Mouse (Mus musculus): ENCODE data around the gene Mtg1. TPM values are rescaled to one million over a fixed set of nuclear protein-coding genes. Genes with fewer than 3 reads are reported as not detected.
A peak's percentile ranks its signal among the peaks of the same experiment; 100 is the strongest.
"Not testable (repeated sequence)": the region's sequence is repeated elsewhere in the genome, so short reads cannot be mapped to it uniquely, and the experiment has no call there.

The Mtg1 gene
- polyA plus RNA-seq, 1 experiment, result 18.2 TPM

DNA sequence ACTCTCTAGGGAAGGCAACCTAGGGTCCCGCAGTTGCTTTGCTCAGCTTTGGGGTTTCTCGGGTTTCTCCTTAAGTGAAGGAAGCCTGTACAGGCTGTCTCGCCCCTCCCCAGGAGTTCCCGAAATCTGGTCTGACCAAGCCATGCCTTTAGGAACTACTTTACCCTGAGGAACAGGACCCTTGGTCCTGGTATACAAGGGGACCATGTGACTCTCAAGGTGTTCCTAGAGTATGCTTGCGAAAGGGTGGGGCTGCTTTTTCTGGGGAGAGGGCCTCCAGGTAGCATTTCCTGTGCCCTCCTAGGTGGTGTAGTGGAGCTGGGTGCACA is 11.4 kb upstream of the Mtg1 start:
- WGBS, result 8% methylated on average over 5 of the region's 5 CpGs
- no peak for TF ChIP-seq CTCF (IDR thresholded peaks at IDR 0.05; ENCODE audit: insufficient read depth, low read length)
- no peak for TF ChIP-seq POLR2A (IDR thresholded peaks at IDR 0.05; ENCODE audit: borderline replicate concordance, extremely low read depth, low read depth, low read length)
- Histone ChIP-seq H3K4me3 (replicated peaks; ENCODE audit: extremely low read depth, low read depth, low read length) (peak overlapping the region; percentile 70), H3K4me1 (ENCODE audit: control insufficient read depth, insufficient read depth, low read length) (peaks cover 4% of the 10 kb centered on the region)
- DNase-seq, result no peak

DNA sequence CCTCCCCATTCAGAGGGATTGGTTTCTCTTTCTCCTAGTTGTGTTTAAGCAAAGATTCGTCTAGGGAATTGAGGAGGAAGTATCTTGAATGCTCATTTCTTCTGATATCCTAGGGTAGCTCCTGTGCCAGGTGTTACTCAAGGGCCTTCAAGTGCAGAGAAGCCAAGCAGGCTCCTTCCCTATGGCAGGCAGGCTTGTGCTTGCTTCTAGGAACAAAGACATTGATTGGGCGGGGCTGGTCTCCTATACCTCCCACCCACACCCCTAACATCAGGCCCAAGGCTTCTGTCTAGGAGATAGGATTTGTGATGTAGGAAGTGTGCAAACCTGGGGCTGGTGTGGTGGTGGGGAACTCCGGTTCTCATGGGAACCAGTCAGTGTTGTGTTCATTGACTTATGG is 10.4 kb upstream of the Mtg1 start:
- Histone ChIP-seq H3K4me3 (replicated peaks; ENCODE audit: extremely low read depth, low read depth, low read length) (no peak overlapping the region), H3K4me1 (ENCODE audit: control insufficient read depth, insufficient read depth, low read length) (peaks cover 4% of the 10 kb centered on the region)
- 68% methylated on average over 3 of the region's 3 CpGs for WGBS
- TF ChIP-seq CTCF (IDR thresholded peaks at IDR 0.05; ENCODE audit: insufficient read depth, low read length) (no peak), POLR2A (IDR thresholded peaks at IDR 0.05; ENCODE audit: borderline replicate concordance, extremely low read depth, low read depth, low read length) (no peak)
- no peak for DNase-seq

GRCm38 (mm10) chr7:140127911-140128310 is 9.5 kb upstream of the Mtg1 start:
- DNase-seq, result no peak
- TF ChIP-seq POLR2A (IDR thresholded peaks at IDR 0.05; ENCODE audit: borderline replicate concordance, extremely low read depth, low read depth, low read length) (no peak), CTCF (IDR thresholded peaks at IDR 0.05; ENCODE audit: insufficient read depth, low read length) (no peak)

GRCm38 (mm10) chr7:140132184-140132583 is 5.2 kb upstream of the Mtg1 start:
- not testable (repeated sequence) for H3K4me3 ChIP-seq (replicated peaks; ENCODE audit: extremely low read depth, low read depth, low read length); DNase-seq; H3K4me1 ChIP-seq (ENCODE audit: control insufficient read depth, insufficient read depth, low read length)
- 83% methylated on average over 7 of the region's 7 CpGs for WGBS

More at GRCm38 (mm10) chr7:140127911-140128310, 9.5 kb upstream of the Mtg1 start:
- WGBS, result 63% methylated on average over 2 of the region's 2 CpGs
- Histone ChIP-seq H3K4me1 (ENCODE audit: control insufficient read depth, insufficient read depth, low read length) (peaks cover 4% of the 10 kb centered on the region), H3K4me3 (replicated peaks; ENCODE audit: extremely low read depth, low read depth, low read length) (no peak overlapping the region)

GRCm38 (mm10) chr7:140134033-140134432 is 3.3 kb upstream of the Mtg1 start:
- WGBS, result 82% methylated on average over 7 of the region's 7 CpGs
- DNase-seq; H3K4me1 ChIP-seq (ENCODE audit: control insufficient read depth, insufficient read depth, low read length); H3K4me3 ChIP-seq (replicated peaks; ENCODE audit: extremely low read depth, low read depth, low read length): not testable (repeated sequence)

- Histone ChIP-seq H3K4me3 (replicated peaks; ENCODE audit: extremely low read depth, low read depth, low read length) (no peak overlapping the region), H3K4me1 (ENCODE audit: control insufficient read depth, insufficient read depth, low read length) (peaks cover 5% of the 10 kb centered on the region; the same call in 1 of the 2 replicates)
- DNase-seq, result no peak
- TF ChIP-seq POLR2A (IDR thresholded peaks at IDR 0.05; ENCODE audit: borderline replicate concordance, extremely low read depth, low read depth, low read length) (no peak), CTCF (IDR thresholded peaks at IDR 0.05; ENCODE audit: insufficient read depth, low read length) (no peak)
- 87% methylated on average over 5 of the region's 5 CpGs for WGBS
Observed at GRCm38 (mm10) chr7:140135106-140135770, 2.1 kb upstream of the Mtg1 start.

DNA sequence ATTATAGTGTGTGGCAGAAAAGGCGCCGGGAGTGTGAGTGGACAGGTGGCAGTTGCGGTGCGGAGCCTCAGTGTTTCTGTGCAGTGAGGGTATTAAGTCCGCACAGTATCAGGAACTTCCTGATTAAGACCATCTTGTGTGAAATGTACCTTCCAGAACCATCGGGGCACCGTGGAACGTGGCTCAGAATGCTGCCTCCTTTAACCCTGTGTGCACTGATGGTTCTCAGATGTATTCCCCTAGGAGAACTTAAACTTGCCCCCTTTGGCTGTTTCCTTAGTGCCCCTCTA is 602 bp downstream of the Mtg1 start:
- DNase-seq, result no peak
- no peak for TF ChIP-seq POLR2A (IDR thresholded peaks at IDR 0.05; ENCODE audit: borderline replicate concordance, extremely low read depth, low read depth, low read length)
- Histone ChIP-seq H3K4me1 (ENCODE audit: control insufficient read depth, insufficient read depth, low read length) (peaks cover 5% of the 10 kb centered on the region; the same call in 1 of the 2 replicates), H3K4me3 (replicated peaks; ENCODE audit: extremely low read depth, low read depth, low read length) (peak overlapping the region; percentile 99)
- under 1% methylated on average over 8 of the region's 8 CpGs for WGBS

- Histone ChIP-seq H3K4me1 (ENCODE audit: control insufficient read depth, insufficient read depth, low read length) (peaks cover 5% of the 10 kb centered on the region; the same call in 1 of the 2 replicates), H3K4me3 (replicated peaks; ENCODE audit: extremely low read depth, low read depth, low read length) (no peak overlapping the region)
- WGBS, result 2% methylated on average over 14 of the region's 14 CpGs
- peak; percentile 54 for DNase-seq
- no peak for TF ChIP-seq POLR2A (IDR thresholded peaks at IDR 0.05; ENCODE audit: borderline replicate concordance, extremely low read depth, low read depth, low read length)
- peak; percentile 92 for TF ChIP-seq CTCF (IDR thresholded peaks at IDR 0.05; ENCODE audit: insufficient read depth, low read length)
Observed at GRCm38 (mm10) chr7:140141350-140141749, 4.0 kb downstream of the Mtg1 start.

- Histone ChIP-seq H3K4me3 (replicated peaks; ENCODE audit: extremely low read depth, low read depth, low read length) (no peak overlapping the region), H3K4me1 (ENCODE audit: control insufficient read depth, insufficient read depth, low read length) (no peaks in the 10 kb centered on the region)
- DNase-seq, result no peak
- TF ChIP-seq CTCF (IDR thresholded peaks at IDR 0.05; ENCODE audit: insufficient read depth, low read length) (no peak), POLR2A (IDR thresholded peaks at IDR 0.05; ENCODE audit: borderline replicate concordance, extremely low read depth, low read depth, low read length) (no peak)
- WGBS, result 87% methylated on average over 4 of the region's 4 CpGs
Observed at GRCm38 (mm10) chr7:140144550-140144949, 7.2 kb downstream of the Mtg1 start.

- H3K4me3 ChIP-seq (replicated peaks; ENCODE audit: extremely low read depth, low read depth, low read length), result no peak overlapping the region
- 5% methylated on average over 28 of the region's 28 CpGs for WGBS
- no peak for DNase-seq
Observed at GRCm38 (mm10) chr7:140153383-140153782, 16.0 kb downstream of the Mtg1 start.

DNA sequence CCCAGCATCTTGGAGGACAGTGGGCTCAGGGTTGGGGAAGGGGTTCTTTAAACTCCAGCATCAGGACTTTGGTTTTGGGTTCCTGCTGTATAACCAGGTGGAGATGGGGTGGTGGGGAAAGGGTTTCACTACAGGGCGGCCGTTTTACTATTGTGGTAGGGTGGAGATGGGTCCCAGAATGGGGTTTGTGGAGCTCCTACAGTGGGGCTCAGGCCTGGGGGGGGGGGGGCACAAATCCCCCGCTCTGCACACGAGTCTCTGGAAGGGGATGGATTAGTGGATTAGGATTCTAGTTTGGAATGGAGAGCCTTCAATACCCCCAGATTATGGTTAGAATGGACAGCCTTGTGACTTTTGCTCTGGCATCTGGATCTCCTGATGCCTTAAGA is 16.5 kb downstream of the Mtg1 start:
- Histone ChIP-seq H3K4me1 (ENCODE audit: control insufficient read depth, insufficient read depth, low read length) (no peaks in the 10 kb centered on the region), H3K4me3 (replicated peaks; ENCODE audit: extremely low read depth, low read depth, low read length) (no peak overlapping the region)
- no peak for TF ChIP-seq CTCF (IDR thresholded peaks at IDR 0.05; ENCODE audit: insufficient read depth, low read length)
- TF ChIP-seq POLR2A (IDR thresholded peaks at IDR 0.05; ENCODE audit: borderline replicate concordance, extremely low read depth, low read depth, low read length), result no peak
- 22% methylated on average over 4 of the region's 4 CpGs for WGBS
- no peak for DNase-seq

More at GRCm38 (mm10) chr7:140153383-140153782, 16.0 kb downstream of the Mtg1 start:
- TF ChIP-seq CTCF (IDR thresholded peaks at IDR 0.05; ENCODE audit: insufficient read depth, low read length) (no peak), POLR2A (IDR thresholded peaks at IDR 0.05; ENCODE audit: borderline replicate concordance, extremely low read depth, low read depth, low read length) (no peak)
- H3K4me1 ChIP-seq (ENCODE audit: control insufficient read depth, insufficient read depth, low read length), result no peaks in the 10 kb centered on the region
